Mouse (Mus musculus) CD4-positive helper T cell, adult 2 months (primary cell): ENCODE data around the gene C9.

Experiments used
- DNase-seq: peaks from one replicate; pipeline ENCODE4 v3.0.0-alpha.2; 2012; ENCODE audit warnings: low read depth, missing footprints, low spot score

The C9 gene

GRCm38 (mm10) chr15:6445135-6445534 is at the start of gene C9:
Gene C9 (plus strand): TSS chr15:6445327.
- DNase-seq = no peak

GRCm38 (mm10) chr15:6398211-6398610 is 46.9 kb upstream of the C9 start:
- DNase-seq = no peak

GRCm38 (mm10) chr15:6398881-6399280 is 46.2 kb upstream of the C9 start:
- no peak for DNase-seq

DNA sequence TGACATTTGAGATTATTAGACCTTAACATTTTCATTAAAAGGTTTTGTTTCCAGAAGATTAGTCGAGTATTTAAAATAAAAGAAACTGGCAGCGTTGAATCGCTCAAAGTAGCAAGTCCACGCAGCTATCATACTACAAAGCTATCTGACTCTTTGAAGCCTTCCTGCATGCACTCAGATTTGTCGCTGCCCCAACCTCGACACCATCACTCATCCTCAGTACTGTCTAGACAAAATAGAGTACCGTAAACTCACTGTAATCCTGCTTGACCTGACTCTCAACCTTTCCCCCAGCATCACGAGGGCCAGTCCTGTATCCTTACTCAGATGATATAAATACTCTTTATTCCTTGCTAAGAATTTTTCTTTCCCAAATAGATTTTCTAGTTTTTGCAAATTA is 45.0 kb upstream of the C9 start:
- no peak for DNase-seq

DNA sequence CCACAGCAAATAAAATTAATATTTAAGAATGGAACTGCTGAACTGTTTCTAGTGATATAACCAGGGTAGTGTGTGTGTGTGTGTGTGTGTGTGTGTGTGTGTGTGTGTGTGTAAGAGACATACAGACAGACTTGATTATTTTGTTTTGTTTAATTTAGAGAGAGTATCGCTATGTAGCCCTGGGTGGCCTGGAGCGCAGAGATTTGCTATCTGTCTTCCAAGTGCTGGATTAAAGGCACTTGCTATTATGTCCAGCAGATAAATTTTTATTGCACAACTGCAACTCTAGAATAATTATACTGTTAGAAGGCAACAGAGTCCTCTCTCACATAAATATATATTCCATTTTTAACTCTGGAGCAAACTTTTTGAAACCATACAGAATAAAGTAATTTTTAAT is 42.7 kb upstream of the C9 start:
- no peak for DNase-seq

DNA sequence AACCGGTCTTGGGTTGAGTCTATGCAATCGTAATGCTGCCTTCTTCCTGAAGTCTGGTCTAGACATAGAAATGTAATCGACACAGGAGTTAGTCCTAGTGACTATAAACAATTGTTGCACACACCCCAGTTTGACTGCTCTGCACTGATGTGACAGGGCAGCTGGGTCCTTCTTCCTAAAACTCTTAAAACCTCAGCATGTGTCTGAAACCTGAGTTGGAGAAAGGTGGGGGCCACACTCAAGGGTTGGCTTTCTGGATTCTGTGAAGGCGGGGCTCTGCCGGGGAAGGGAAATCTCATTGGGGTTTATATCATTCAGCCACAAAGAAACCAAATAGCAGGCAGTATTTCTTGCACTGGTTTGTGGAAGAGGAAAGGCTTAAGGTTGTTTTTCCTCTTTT is 41.0 kb upstream of the C9 start:
- DNase-seq = no peak

DNA sequence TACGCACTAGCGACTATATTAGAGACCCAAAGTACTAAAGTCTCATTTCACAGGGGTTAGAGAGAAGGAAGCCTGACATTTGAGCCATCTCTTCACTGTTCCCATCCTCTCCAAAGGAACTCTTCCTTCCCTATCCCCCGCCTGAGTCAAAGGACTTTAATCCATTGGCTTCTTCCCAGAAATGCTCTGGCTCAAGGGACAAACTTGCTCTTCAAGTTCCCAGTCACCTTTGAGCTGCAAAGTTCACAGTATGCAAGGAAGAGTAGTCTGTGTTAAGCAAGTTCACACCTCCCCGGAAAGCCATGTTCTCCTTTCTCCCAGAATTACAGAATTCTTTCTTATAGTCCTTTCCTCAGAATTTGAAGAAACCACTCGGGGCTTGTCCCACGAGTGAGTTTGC is 38.4 kb upstream of the C9 start:
- DNase-seq = no peak

GRCm38 (mm10) chr15:6409031-6409430 is 36.1 kb upstream of the C9 start:
- DNase-seq = no peak

DNA sequence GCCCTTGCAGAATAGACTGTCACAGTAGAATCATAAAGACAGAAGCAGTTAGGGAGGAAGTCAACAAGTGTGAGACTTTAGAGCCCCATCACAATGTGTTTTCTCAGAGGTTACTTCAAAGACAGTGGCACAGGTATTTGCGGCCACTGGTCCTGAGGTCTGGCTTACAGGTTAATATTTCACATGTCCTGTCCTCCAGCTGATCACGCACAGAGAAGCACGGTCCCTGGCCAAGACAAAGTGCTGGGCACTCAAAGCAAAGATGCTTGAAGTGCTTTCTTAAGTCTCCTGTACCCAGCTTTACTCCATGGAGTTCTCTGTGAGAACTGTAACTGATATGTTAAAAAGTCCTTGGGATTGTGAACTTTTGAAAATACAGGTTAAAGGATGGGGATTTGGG is 35.0 kb upstream of the C9 start:
- DNase-seq = no peak

DNA sequence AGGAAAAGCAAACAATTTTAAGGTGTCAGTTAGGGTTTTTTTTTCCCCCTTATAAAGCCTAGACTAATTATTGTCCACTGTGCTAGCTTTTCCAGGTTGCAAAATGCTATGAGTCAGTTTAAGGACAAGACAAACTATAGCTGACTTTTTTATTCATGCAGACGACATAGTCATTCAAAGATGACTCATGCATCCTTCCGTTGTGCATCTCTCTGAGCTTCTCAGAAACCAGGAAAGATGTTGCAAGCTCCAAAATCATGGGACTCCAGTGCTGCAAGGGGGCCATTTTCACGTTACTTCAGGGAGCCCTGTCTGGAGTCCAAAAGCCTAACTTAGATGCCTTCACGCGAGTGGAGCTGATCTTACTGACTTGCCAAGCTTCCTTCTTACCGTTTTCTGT is 33.8 kb upstream of the C9 start:
- DNase-seq = no peak

GRCm38 (mm10) chr15:6415317-6415716 is 29.8 kb upstream of the C9 start:
- DNase-seq = no peak

DNA sequence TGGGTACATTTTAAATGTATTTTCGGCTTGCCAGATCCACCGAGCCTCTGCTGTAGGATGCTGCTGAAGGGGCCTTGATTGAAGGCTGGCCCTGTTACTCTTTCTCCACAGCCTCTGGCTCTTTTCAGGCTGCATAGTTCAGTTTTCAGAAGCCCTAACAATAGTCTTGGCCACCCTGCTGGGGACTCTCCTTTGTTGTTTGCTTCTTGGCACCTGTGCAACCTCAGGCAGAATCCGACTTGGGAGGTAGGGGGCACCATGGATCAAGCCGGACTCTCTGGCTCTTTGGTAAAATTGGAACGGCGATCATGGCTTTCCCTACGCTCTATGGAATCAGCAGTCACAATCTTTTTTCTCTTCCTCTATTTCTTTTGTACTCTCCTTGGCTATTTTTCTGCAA is 13.3 kb upstream of the C9 start:
- no peak for DNase-seq

DNA sequence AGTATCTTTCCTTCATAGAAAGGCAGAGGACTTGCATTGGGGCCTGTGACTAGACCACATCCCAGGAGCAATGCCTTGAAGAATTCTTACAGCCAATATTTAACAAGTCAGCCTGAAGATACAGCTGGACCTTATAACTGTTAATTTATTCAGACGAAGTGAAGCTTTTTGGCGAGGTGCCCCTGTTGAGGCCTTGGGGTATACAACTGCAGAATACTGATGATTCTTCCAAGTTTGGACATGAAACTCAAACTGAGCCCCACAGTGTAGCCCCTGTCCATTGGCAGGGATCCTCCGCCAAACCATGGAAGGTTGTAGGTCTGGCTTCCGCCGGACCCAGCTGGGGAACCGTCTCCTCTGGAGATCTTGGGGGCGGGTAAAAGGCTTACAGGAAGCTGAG is 12.7 kb upstream of the C9 start:
- no peak for DNase-seq

DNA sequence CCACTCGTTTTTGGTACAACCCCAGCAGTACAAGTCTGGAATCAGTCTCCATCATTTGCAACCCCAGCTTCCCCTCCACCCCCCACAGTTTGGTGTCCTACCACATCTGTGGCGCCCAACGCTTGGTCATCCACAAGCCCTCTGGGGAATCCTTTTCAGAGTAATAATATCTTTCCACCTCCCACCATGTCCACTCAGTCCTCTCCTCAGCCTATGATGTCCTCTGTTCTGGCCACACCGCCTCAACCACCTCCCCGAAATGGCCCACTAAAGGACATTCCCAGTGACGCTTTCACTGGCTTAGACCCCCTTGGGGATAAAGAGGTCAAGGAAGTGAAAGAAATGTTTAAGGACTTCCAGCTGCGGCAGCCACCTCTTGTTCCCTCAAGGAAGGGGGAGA is 9.8 kb upstream of the C9 start:
- DNase-seq = no peak

DNA sequence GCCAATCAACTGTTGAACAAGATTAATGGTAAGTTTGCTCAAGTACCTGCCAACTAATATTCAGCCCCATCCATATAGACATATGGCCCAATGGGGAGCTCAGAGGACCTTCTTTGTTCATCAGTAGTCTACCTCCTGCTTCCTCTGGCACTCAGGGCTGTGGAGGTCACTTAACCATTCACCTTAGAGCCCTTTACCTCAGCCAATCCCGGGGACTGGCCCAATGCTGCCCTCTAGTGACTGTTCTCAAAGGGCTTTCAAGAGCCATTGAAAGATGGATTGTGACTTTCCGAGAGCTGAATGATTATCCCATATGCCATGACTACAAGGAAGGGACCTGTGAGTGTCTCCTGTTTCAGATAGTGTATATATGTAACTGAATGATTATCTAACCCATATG is 9.4 kb upstream of the C9 start:
- DNase-seq = peak; percentile 30

DNA sequence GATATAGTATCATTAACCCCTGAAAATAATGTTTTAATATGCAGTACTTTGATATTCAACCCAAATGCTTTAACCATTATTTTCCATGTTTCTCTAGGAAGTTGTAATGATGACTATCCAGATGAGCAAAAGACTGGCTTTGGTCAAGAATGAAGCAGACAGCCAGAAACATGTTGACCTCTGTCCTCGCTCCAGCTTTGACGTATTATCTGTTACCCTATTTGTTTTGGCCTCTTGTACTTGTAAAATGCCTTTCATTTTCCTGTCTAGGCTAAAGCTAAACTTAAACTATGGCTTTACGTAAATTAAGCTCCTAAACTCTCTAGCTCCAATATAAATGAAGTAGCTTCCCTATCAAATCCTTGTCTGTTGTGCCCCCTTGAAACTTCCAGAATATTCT is 6.4 kb upstream of the C9 start:
- DNase-seq = no peak

GRCm38 (mm10) chr15:6444452-6444851 is 675 bp upstream of the C9 start:
- no peak for DNase-seq

- no peak for DNase-seq
Observed at GRCm38 (mm10) chr15:6446181-6446580, 1.1 kb downstream of the C9 start.

DNA sequence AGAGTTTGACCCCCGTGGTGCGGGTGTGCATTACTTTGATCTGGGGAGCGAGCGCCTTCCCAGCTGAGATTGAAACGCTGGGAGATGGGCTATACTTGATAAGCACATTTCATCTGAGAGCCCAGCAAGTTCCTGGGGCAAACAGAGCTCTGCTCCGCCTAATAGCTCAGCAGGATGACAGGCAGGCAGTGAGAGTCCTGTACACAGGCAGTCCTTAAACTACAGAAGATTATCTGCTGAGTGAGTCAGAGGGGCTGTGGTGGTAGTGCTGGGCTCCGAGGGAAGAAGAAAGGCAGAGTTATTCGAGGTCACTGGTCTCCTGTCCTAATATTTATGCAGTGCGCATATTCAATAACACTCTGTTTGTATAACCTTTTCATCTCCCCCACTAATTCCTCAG is 3.8 kb downstream of the C9 start:
- DNase-seq = no peak

DNA sequence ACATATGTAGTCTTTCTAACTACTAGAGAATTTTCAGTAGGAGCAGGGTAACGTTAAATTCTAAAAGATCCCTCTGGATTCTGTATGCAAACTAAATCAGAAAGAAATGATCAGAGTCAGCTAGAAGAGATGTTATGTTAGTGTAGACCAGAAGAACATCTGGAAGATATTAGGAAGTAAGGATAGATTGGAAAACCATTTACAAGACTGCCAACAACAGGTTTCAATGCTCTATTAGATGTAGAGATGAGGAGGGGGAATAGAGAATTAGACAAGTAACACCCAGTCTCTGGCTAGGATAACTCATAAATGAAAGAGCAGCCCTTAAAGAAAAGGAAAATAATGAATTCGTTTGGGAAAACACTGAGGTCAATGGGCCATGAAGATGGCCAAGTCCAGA is 9.3 kb downstream of the C9 start:
- DNase-seq = no peak

GRCm38 (mm10) chr15:6461381-6461780 is 16.3 kb downstream of the C9 start:
- DNase-seq = no peak

GRCm38 (mm10) chr15:6463361-6463923 is 18.3 kb downstream of the C9 start:
- DNase-seq = no peak

- DNase-seq = no peak
Observed at GRCm38 (mm10) chr15:6466995-6467394, 21.9 kb downstream of the C9 start.

DNA sequence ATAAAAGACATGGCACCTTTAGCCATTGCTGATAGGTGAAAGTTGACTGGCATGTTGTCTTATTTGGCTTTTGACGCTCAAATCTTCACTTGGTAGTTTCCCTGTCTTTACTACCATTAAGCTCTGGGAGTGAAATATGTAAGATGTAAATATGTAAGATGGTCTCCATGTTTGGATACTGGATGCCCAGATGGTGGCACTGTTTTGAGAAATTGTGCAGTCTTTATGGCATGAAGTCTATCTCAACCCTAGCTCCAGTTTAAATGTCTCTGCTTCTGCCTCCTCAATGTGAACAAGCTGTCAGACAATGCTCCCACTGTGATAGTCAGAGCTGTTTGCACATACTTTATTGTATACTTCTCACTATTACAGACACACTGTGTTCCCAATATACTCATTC is 23.7 kb downstream of the C9 start:
- peak; percentile 39 for DNase-seq

GRCm38 (mm10) chr15:6469384-6469783 is 24.3 kb downstream of the C9 start:
- no peak for DNase-seq
